Mouse (Mus musculus): ENCODE data around the gene Prpsap2.

GRCm38 (mm10) chr11:61717990-61718389, 43.9 kb downstream of the Prpsap2 start:
- TF ChIP-seq CTCF (IDR thresholded peaks at IDR 0.05; ENCODE audit: low read depth, low read length) (no peak), POLR2A (IDR thresholded peaks at IDR 0.05; ENCODE audit: extremely low read depth, insufficient read depth, low read length) (no peak)
